Mouse (Mus musculus) intestine, embryonic 14.5 days (tissue): ENCODE measurements around the gene Cbarp. TPM values are rescaled to one million over a fixed set of nuclear protein-coding genes. Genes with fewer than 3 reads are reported as not detected.

Experiments
- ATAC-seq: fragments of 200-750 bp; cut with Nextera tagmentation; replicated peaks from 2 replicates; pipeline ENCODE4 v1.8.0; 2017; ENCODE audit warnings: low read depth, moderate number of reproducible peaks, moderate TSS enrichment, moderate library complexity; ENCODE audit not compliant: low FRiP score, low TSS enrichment
- DNase-seq: peaks from one replicate; pipeline ENCODE4 v3.0.0-alpha.2; 2018; ENCODE audit warnings: low spot score
- H3K27ac ChIP-seq: fragments of 300-500 bp; sonication (generic); 2 replicates; pipeline ENCODE4 v1.5.1; 2014; ENCODE audit warnings: low read depth, mild to moderate bottlenecking, control low read depth
- H3K27me3 ChIP-seq: fragments of 300-500 bp; sonication (generic); replicated peaks from 2 replicates; pipeline ENCODE4 v1.6.1; 2014; ENCODE audit warnings: low read length, control low read depth; ENCODE audit not compliant: control insufficient read depth, insufficient read depth
- H3K36me3 ChIP-seq: fragments of 300-500 bp; sonication (generic); 2 replicates; pipeline ENCODE4 v1.6.1; 2014; ENCODE audit warnings: low read length, control low read depth; ENCODE audit not compliant: control insufficient read depth, insufficient read depth
- H3K4me1 ChIP-seq: fragments of 300-500 bp; sonication (generic); replicated peaks from 2 replicates; pipeline ENCODE4 v1.6.1; 2014; ENCODE audit warnings: low read length, control low read depth, mixed read lengths; ENCODE audit not compliant: control insufficient read depth, insufficient read depth
- H3K4me2 ChIP-seq: fragments of 300-500 bp; sonication (generic); 2 replicates; pipeline ENCODE4 v1.6.1; 2014; ENCODE audit warnings: low read length
- H3K4me3 ChIP-seq: fragments of 300-500 bp; sonication (generic); 2 replicates; pipeline ENCODE4 v1.5.1; 2014; ENCODE audit warnings: low read depth, low read length, control low read depth, mixed read lengths
- H3K9ac ChIP-seq: fragments of 300-500 bp; sonication (generic); 2 replicates; pipeline ENCODE4 v1.6.1; 2014; ENCODE audit warnings: mild to moderate bottlenecking, low read length
- H3K9me3 ChIP-seq: fragments of 300-500 bp; sonication (generic); 2 replicates; pipeline ENCODE4 v1.6.1; 2016; ENCODE audit warnings: low read length, control low read depth; ENCODE audit not compliant: control insufficient read depth
- WGBS: fragments of 180-500 bp; shearing (Covaris S2); extraction: QIAGEN DNeasy Blood & Tissue Kit; methylation state at CpG from one replicate; pipeline ENCODE4 v1.1.7; 2014; 5-methylcytosine and 5-hydroxymethylcytosine counted together
- polyA plus RNA-seq: library from polyadenylated mRNA; unstranded; fragments of >200 nt; fragmentation: Nextera tagmentation; extraction: Ambion mirVana; gene quantifications from 2 replicates; pipeline ENCODE4 v1.2.1, GENCODE M21; 2014

Cbarp gene
- polyA plus RNA-seq, 1 experiment from 2014 or later: 8.5 TPM

GRCm38 (mm10) chr10:80107678-80108077, 33.0 kb downstream of the Cbarp start:
- no peak overlapping the region for H3K27ac ChIP-seq
- no peaks in the 10 kb centered on the region for H3K36me3 ChIP-seq
- 0 out of 2 replicates have a peak, but pooled peaks cover 2% of the 10 kb centered on the region for H3K4me1 ChIP-seq
- ATAC-seq (no peak), DNase-seq (no peak)
- 55% methylated on average over 6 of the region's 6 CpGs for WGBS
- H3K4me2 ChIP-seq: no peak overlapping the region
- no peaks in the 10 kb centered on the region for H3K27me3 ChIP-seq
- no peak overlapping the region for H3K9ac ChIP-seq
- no peak overlapping the region for H3K4me3 ChIP-seq
- H3K9me3 ChIP-seq: no peaks in the 10 kb centered on the region

- no peaks in the 10 kb centered on the region for H3K36me3 ChIP-seq
- H3K27me3 ChIP-seq: no peaks in the 10 kb centered on the region
- H3K9me3 ChIP-seq: no peaks in the 10 kb centered on the region
- H3K9ac ChIP-seq: no peak overlapping the region
- H3K27ac ChIP-seq: no peak overlapping the region
- 60% methylated on average over 5 of the region's 5 CpGs for WGBS
- no peak overlapping the region for H3K4me2 ChIP-seq
- no peak for ATAC-seq
- H3K4me3 ChIP-seq: no peak overlapping the region
- no peak for DNase-seq
- H3K4me1 ChIP-seq: peaks cover 14% of the 10 kb centered on the region
Measured at GRCm38 (mm10) chr10:80105926-80106325, 34.7 kb downstream of the Cbarp start.

- H3K27ac ChIP-seq: no peak within 1 kb of the TSS
- no peaks in the 10 kb centered on the region for H3K9me3 ChIP-seq
- H3K9ac ChIP-seq: no peak within 1 kb of the TSS
- no peak for ATAC-seq
- H3K4me2 ChIP-seq: no peak within 1 kb of the TSS
- H3K4me1 ChIP-seq: peaks cover 15% of the 10 kb centered on the region
- no peak within 1 kb of the TSS for H3K4me3 ChIP-seq
- no peaks in the 10 kb centered on the region for H3K36me3 ChIP-seq
- H3K27me3 ChIP-seq: no peaks in the 10 kb centered on the region
- no peak for DNase-seq
- WGBS: 59% methylated on average over 5 of the region's 5 CpGs
Measured at GRCm38 (mm10) chr10:80105460-80105859, 35.2 kb downstream of the Cbarp start, which contains the start of gene Sbno2. Gene Sbno2 (minus strand): TSS chr10:80105571.

- Histone ChIP-seq H3K4me1 (peaks cover 19% of the 10 kb centered on the region), H3K9ac (no peak overlapping the region), H3K4me2 (no peak overlapping the region), H3K27me3 (no peaks in the 10 kb centered on the region), H3K9me3 (no peaks in the 10 kb centered on the region), H3K4me3 (no peak overlapping the region), H3K27ac (no peak overlapping the region), H3K36me3 (no peaks in the 10 kb centered on the region)
- DNase-seq (no peak), ATAC-seq (no peak)
- 83% methylated on average over 3 of the region's 3 CpGs for WGBS
Measured at GRCm38 (mm10) chr10:80104181-80104580, 36.5 kb downstream of the Cbarp start.

GRCm38 (mm10) chr10:80103032-80103431, 37.6 kb downstream of the Cbarp start:
- Histone ChIP-seq H3K9ac (no peak overlapping the region), H3K4me2 (peak overlapping the region; percentile 91), H3K27ac (0 out of 2 replicates have a peak overlapping the region, but pooled peaks have one; percentile 1), H3K27me3 (no peaks in the 10 kb centered on the region), H3K4me3 (no peak overlapping the region; the same call in 1 of the 2 replicates), H3K36me3 (no peaks in the 10 kb centered on the region), H3K4me1 (peaks cover 26% of the 10 kb centered on the region), H3K9me3 (no peaks in the 10 kb centered on the region)
- no peak for DNase-seq
- ATAC-seq: no peak
- WGBS: 90% methylated on average over 2 of the region's 2 CpGs

GRCm38 (mm10) chr10:80102216-80102915, 38.3 kb downstream of the Cbarp start:
- Histone ChIP-seq H3K4me1 (peaks cover 32% of the 10 kb centered on the region), H3K36me3 (no peaks in the 10 kb centered on the region), H3K4me2 (peak overlapping the region; percentile 91), H3K4me3 (peak overlapping the region; percentile 54), H3K27ac (0 out of 2 replicates have a peak overlapping the region, but pooled peaks have one; percentile 1), H3K27me3 (no peaks in the 10 kb centered on the region), H3K9ac (peak overlapping the region; percentile 72), H3K9me3 (no peaks in the 10 kb centered on the region)
- peak; percentile 87 for DNase-seq
- ATAC-seq: peak; percentile 85
- 1% methylated on average over 57 of the region's 59 CpGs for WGBS

GRCm38 (mm10) chr10:80100982-80101381, 39.7 kb downstream of the Cbarp start:
- no peak overlapping the region for H3K27ac ChIP-seq

GRCm38 (mm10) chr10:80098630-80099029, 42.0 kb downstream of the Cbarp start:
- DNase-seq (no peak), ATAC-seq (no peak)
- Histone ChIP-seq H3K27ac (no peak overlapping the region), H3K4me2 (no peak overlapping the region), H3K9ac (no peak overlapping the region), H3K4me1 (peaks cover 39% of the 10 kb centered on the region), H3K9me3 (no peaks in the 10 kb centered on the region), H3K27me3 (no peaks in the 10 kb centered on the region), H3K4me3 (no peak overlapping the region), H3K36me3 (no peaks in the 10 kb centered on the region)
- WGBS: 88% methylated on average over 5 of the region's 5 CpGs

More at GRCm38 (mm10) chr10:80100982-80101381, 39.7 kb downstream of the Cbarp start:
- Histone ChIP-seq H3K4me2 (peak overlapping the region; percentile 91), H3K4me3 (no peak overlapping the region), H3K4me1 (peaks cover 39% of the 10 kb centered on the region), H3K9me3 (no peaks in the 10 kb centered on the region), H3K27me3 (no peaks in the 10 kb centered on the region), H3K9ac (no peak overlapping the region), H3K36me3 (no peaks in the 10 kb centered on the region)
- 37% methylated on average over 11 of the region's 11 CpGs for WGBS
- DNase-seq: no peak
- ATAC-seq: no peak

- H3K4me3 ChIP-seq: no peak overlapping the region
- H3K27ac ChIP-seq: no peak overlapping the region
- WGBS: 13% methylated on average over 7 of the region's 7 CpGs
- 0 out of 2 replicates have a peak overlapping the region, but pooled peaks have one; percentile 8 for H3K4me2 ChIP-seq
- ATAC-seq (no peak), DNase-seq (peak; percentile 74)
- peaks cover 36% of the 10 kb centered on the region for H3K4me1 ChIP-seq
- no peaks in the 10 kb centered on the region for H3K27me3 ChIP-seq
- no peaks in the 10 kb centered on the region for H3K36me3 ChIP-seq
- H3K9ac ChIP-seq: no peak overlapping the region
- H3K9me3 ChIP-seq: no peaks in the 10 kb centered on the region
Measured at GRCm38 (mm10) chr10:80097275-80097674, 43.4 kb downstream of the Cbarp start.
